Mouse (Mus musculus): ENCODE measurements around the gene Sap18. TPM values are rescaled to one million over a fixed set of nuclear protein-coding genes. Genes with fewer than 3 reads are reported as not detected.

Gene Sap18
- polyA plus RNA-seq, 1 experiment = 7.0 TPM

DNA sequence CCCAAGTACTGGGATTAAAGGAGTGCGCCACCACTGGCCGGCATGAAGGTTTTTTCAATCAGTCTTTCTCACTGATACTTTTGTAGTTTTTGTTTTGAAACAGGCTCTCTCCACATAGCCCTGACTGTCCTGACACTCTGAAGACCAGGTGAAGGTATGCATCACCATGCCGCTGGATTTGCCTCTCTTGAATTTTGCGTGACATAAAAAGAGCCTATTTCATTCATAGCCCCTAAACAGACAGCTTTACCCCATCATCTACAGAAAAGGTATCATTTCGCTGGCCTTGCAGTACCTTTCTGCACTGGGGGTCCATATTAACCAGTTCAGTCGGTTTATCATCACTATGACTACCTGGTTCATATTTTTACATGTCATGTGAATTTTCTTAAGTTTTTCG, 429 bp upstream of the Sap18 start:
- Histone ChIP-seq H3K4me1 (ENCODE audit: control insufficient read depth, insufficient read depth, low read length) (peaks cover 5% of the 10 kb centered on the region; the same call in 1 of the 2 replicates), H3K4me3 (ENCODE audit: insufficient read depth, low read depth, low read length) (peak overlapping the region; percentile 40), H3K27me3 (replicated peaks; ENCODE audit: control insufficient read depth, insufficient read depth, low read length) (no peaks in the 10 kb centered on the region), H3K36me3 (ENCODE audit: control insufficient read depth, insufficient read depth, low read length) (no peaks in the 10 kb centered on the region), H3K27ac (ENCODE audit: insufficient read depth, low read depth, low read length) (peak overlapping the region; percentile 37; the same call in 1 of the 2 replicates)
- WGBS = 12% methylated on average over 7 of the region's 7 CpGs
- DNase-seq = no peak
- no peak for TF ChIP-seq CTCF (conservative IDR thresholded peaks at IDR 0.05; ENCODE audit: insufficient read depth, insufficient read length, low read depth, low read length)
- TF ChIP-seq POLR2A (IDR thresholded peaks at IDR 0.05; ENCODE audit: low read depth, low read length) = no peak

GRCm38 (mm10) chr14:57803731-57804130, 5.8 kb downstream of the Sap18 start:
- WGBS = 81% methylated on average over 4 of the region's 4 CpGs
- Histone ChIP-seq H3K27ac (ENCODE audit: insufficient read depth, low read depth, low read length) (no peak overlapping the region), H3K36me3 (ENCODE audit: control insufficient read depth, insufficient read depth, low read length) (no peaks in the 10 kb centered on the region; the same call in 1 of the 2 replicates), H3K4me1 (ENCODE audit: control insufficient read depth, insufficient read depth, low read length) (peaks cover 5% of the 10 kb centered on the region; the same call in 1 of the 2 replicates), H3K27me3 (replicated peaks; ENCODE audit: control insufficient read depth, insufficient read depth, low read length) (no peaks in the 10 kb centered on the region), H3K4me3 (ENCODE audit: insufficient read depth, low read depth, low read length) (no peak overlapping the region)
- DNase-seq = no peak
- TF ChIP-seq POLR2A (IDR thresholded peaks at IDR 0.05; ENCODE audit: low read depth, low read length) (no peak), CTCF (conservative IDR thresholded peaks at IDR 0.05; ENCODE audit: insufficient read depth, insufficient read length, low read depth, low read length) (no peak)

GRCm38 (mm10) chr14:57808558-57808957, 10.6 kb downstream of the Sap18 start:
- no peak overlapping the region for H3K4me3 ChIP-seq (ENCODE audit: insufficient read depth, low read depth, low read length)
- no peak overlapping the region for H3K27ac ChIP-seq (ENCODE audit: insufficient read depth, low read depth, low read length)
- 64% methylated on average over 5 of the region's 5 CpGs for WGBS
- peak; percentile 39 for TF ChIP-seq CTCF (conservative IDR thresholded peaks at IDR 0.05; ENCODE audit: insufficient read depth, insufficient read length, low read depth, low read length)
- no peak for TF ChIP-seq POLR2A (IDR thresholded peaks at IDR 0.05; ENCODE audit: low read depth, low read length)
- H3K36me3 ChIP-seq (ENCODE audit: control insufficient read depth, insufficient read depth, low read length) = no peaks in the 10 kb centered on the region; the same call in 1 of the 2 replicates
- 0 out of 2 replicates have a peak, but pooled peaks cover 2% of the 10 kb centered on the region for H3K4me1 ChIP-seq (ENCODE audit: control insufficient read depth, insufficient read depth, low read length)
- peak; percentile 19 for DNase-seq
- H3K27me3 ChIP-seq (replicated peaks; ENCODE audit: control insufficient read depth, insufficient read depth, low read length) = no peaks in the 10 kb centered on the region

DNA sequence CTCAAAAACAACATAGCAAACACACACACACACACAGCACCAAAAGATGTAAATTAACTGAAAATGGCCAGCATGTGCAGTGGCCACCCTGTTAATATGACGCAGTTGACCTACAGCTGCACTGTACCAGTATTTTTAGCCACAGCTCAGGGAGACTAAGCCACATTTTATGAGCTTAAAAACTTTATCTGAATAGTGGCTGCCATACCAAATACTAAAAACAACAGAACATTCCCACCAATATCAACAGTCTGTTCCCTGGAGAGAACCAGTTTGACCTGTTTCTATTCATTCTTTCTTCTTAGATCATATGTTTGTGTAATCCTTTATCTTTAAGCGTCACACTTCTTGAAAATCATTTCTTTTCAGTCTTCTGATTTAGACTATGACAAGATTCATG, 12.9 kb downstream of the Sap18 start:
- H3K4me3 ChIP-seq (ENCODE audit: insufficient read depth, low read depth, low read length) = no peak overlapping the region
- H3K4me1 ChIP-seq (ENCODE audit: control insufficient read depth, insufficient read depth, low read length) = 0 out of 2 replicates have a peak, but pooled peaks cover 2% of the 10 kb centered on the region
- no peak for DNase-seq
- TF ChIP-seq CTCF (conservative IDR thresholded peaks at IDR 0.05; ENCODE audit: insufficient read depth, insufficient read length, low read depth, low read length) (no peak), POLR2A (IDR thresholded peaks at IDR 0.05; ENCODE audit: low read depth, low read length) (no peak)
- H3K36me3 ChIP-seq (ENCODE audit: control insufficient read depth, insufficient read depth, low read length) = no peaks in the 10 kb centered on the region
- H3K27me3 ChIP-seq (replicated peaks; ENCODE audit: control insufficient read depth, insufficient read depth, low read length) = no peaks in the 10 kb centered on the region
- 82% methylated on average over 2 of the region's 2 CpGs for WGBS
- no peak overlapping the region for H3K27ac ChIP-seq (ENCODE audit: insufficient read depth, low read depth, low read length)

- DNase-seq = no peak
Measured at GRCm38 (mm10) chr14:57811844-57812243, 13.9 kb downstream of the Sap18 start.

GRCm38 (mm10) chr14:57820839-57821238, 22.9 kb downstream of the Sap18 start:
- Histone ChIP-seq H3K27ac (ENCODE audit: insufficient read depth, low read depth, low read length) (no peak overlapping the region), H3K27me3 (replicated peaks; ENCODE audit: control insufficient read depth, insufficient read depth, low read length) (no peaks in the 10 kb centered on the region), H3K4me3 (ENCODE audit: insufficient read depth, low read depth, low read length) (no peak overlapping the region), H3K36me3 (ENCODE audit: control insufficient read depth, insufficient read depth, low read length) (no peaks in the 10 kb centered on the region), H3K4me1 (ENCODE audit: control insufficient read depth, insufficient read depth, low read length) (no peaks in the 10 kb centered on the region)
- TF ChIP-seq CTCF (conservative IDR thresholded peaks at IDR 0.05; ENCODE audit: insufficient read depth, insufficient read length, low read depth, low read length) (no peak), POLR2A (IDR thresholded peaks at IDR 0.05; ENCODE audit: low read depth, low read length) (no peak)
- 84% methylated on average over 4 of the region's 4 CpGs for WGBS
- no peak for DNase-seq

More at GRCm38 (mm10) chr14:57811844-57812243, 13.9 kb downstream of the Sap18 start:
- Histone ChIP-seq H3K27ac (ENCODE audit: insufficient read depth, low read depth, low read length) (no peak overlapping the region), H3K4me1 (ENCODE audit: control insufficient read depth, insufficient read depth, low read length) (0 out of 2 replicates have a peak, but pooled peaks cover 2% of the 10 kb centered on the region), H3K4me3 (ENCODE audit: insufficient read depth, low read depth, low read length) (no peak overlapping the region), H3K36me3 (ENCODE audit: control insufficient read depth, insufficient read depth, low read length) (no peaks in the 10 kb centered on the region), H3K27me3 (replicated peaks; ENCODE audit: control insufficient read depth, insufficient read depth, low read length) (no peaks in the 10 kb centered on the region)
- 96% methylated on average over 5 of the region's 5 CpGs for WGBS
- no peak for TF ChIP-seq CTCF (conservative IDR thresholded peaks at IDR 0.05; ENCODE audit: insufficient read depth, insufficient read length, low read depth, low read length)
- no peak for TF ChIP-seq POLR2A (IDR thresholded peaks at IDR 0.05; ENCODE audit: low read depth, low read length)

- TF ChIP-seq CTCF (conservative IDR thresholded peaks at IDR 0.05; ENCODE audit: insufficient read depth, insufficient read length, low read depth, low read length) (0 out of 2 replicates have a peak, but pooled peaks have one; percentile 14), POLR2A (IDR thresholded peaks at IDR 0.05; ENCODE audit: low read depth, low read length) (peak; percentile 52)
- Histone ChIP-seq H3K4me3 (ENCODE audit: insufficient read depth, low read depth, low read length) (peak within 1 kb of the TSS; percentile 84), H3K27ac (ENCODE audit: insufficient read depth, low read depth, low read length) (peak within 1 kb of the TSS; percentile 80), H3K4me1 (ENCODE audit: control insufficient read depth, insufficient read depth, low read length) (peaks cover 7% of the 10 kb centered on the region; the same call in 1 of the 2 replicates), H3K36me3 (ENCODE audit: control insufficient read depth, insufficient read depth, low read length) (no peaks in the 10 kb centered on the region), H3K27me3 (replicated peaks; ENCODE audit: control insufficient read depth, insufficient read depth, low read length) (no peaks in the 10 kb centered on the region)
- WGBS = under 1% methylated on average over 96 of the region's 96 CpGs
- peak; percentile 96 for DNase-seq
Measured at GRCm38 (mm10) chr14:57825788-57826751, 28.1 kb downstream of the Sap18 start, which contains the start of the genes Ska3 and Mrpl57. Ska3 (minus strand) TSS chr14:57826185. Mrpl57 (plus strand) TSS chr14:57826234.

Measured in kidney, adult 2 months (tissue).